ENCODE assay signal across 8 mouse cellular contexts in the genomic region with DNA sequence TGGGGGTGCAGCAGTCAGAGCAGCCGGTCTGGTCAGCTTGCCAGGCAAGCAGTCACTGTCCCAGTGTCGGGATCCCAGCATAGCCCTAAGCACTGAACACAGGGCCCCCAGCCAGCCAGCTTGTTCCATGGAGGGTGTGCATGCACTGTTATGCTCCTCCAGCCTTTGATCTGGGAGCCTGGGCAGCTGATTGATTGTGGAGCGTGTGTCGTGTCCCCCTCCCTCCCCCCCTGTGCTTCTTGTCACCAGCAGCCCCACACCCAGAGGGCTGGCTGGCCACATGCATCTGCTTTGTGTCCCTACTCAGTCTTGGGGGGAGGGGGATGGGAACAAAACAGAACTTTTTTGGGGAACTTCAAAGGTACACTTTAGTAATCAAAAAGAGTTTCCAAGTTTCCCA. TPM values are rescaled to one million over a fixed set of nuclear protein-coding genes. Genes with fewer than 3 reads are reported as not detected.
A peak's percentile ranks its signal among the peaks of the same experiment; 100 is the strongest.
DNase-seq lines count a peak whose midpoint lies in the region; ATAC-seq and TF ChIP-seq lines count a peak whose summit lies in the region.

No protein-coding gene starts in this region.

- no peak for TF ChIP-seq CTCF in brain, embryonic 14.5 days (IDR thresholded peaks at IDR 0.05; ENCODE audit: borderline replicate concordance, extremely low read depth, insufficient read depth, insufficient read length)
- TF ChIP-seq CTCF in forebrain, postnatal 0 days (IDR thresholded peaks at IDR 0.05; ENCODE audit: low read depth), result no peak

- intact Hi-C loops in heart, postnatal 14 days (cut with DNase I), result no loop called here

- H3K4me3 ChIP-seq in heart, embryonic 15.5 days, result no peak overlapping the region
- no peak overlapping the region for H3K4me3 ChIP-seq in forebrain, postnatal 0 days (ENCODE audit: low read depth, low read length)
- H3K4me3 ChIP-seq in midbrain, embryonic 11.5 days (ENCODE audit: low read depth, low read length), result no peak overlapping the region

- no peaks in the 10 kb centered on the region for H3K9me3 ChIP-seq in heart, embryonic 15.5 days (replicated peaks)
- no peaks in the 10 kb centered on the region for H3K9me3 ChIP-seq in forebrain, postnatal 0 days (ENCODE audit: low read length)
- H3K9me3 ChIP-seq in midbrain, embryonic 11.5 days (ENCODE audit: control insufficient read depth, low read length), result no peaks in the 10 kb centered on the region

- H3K27me3 ChIP-seq in heart, embryonic 15.5 days, result no peaks in the 10 kb centered on the region
- no peaks in the 10 kb centered on the region for H3K27me3 ChIP-seq in forebrain, postnatal 0 days (ENCODE audit: insufficient read depth, low read length)
- H3K27me3 ChIP-seq in midbrain, embryonic 11.5 days (ENCODE audit: control insufficient read depth, insufficient read depth, low read length), result no peaks in the 10 kb centered on the region

- peak overlapping the region; percentile 18 for H3K27ac ChIP-seq in heart, embryonic 15.5 days
- H3K27ac ChIP-seq in forebrain, postnatal 0 days (ENCODE audit: low read depth, low read length), result no peak overlapping the region
- H3K27ac ChIP-seq in midbrain, embryonic 11.5 days (ENCODE audit: low read depth, low read length), result no peak overlapping the region

- no peak for TF ChIP-seq POLR2A in brain, embryonic 14.5 days (IDR thresholded peaks at IDR 0.05; ENCODE audit: borderline replicate concordance, extremely low read depth, insufficient read depth, insufficient read length, poor library complexity, severe bottlenecking)

- no peak for DNase-seq in heart, postnatal 14 days
- peak; percentile 77 for DNase-seq in brain, embryonic 14.5 days (ENCODE audit: low read depth)
- peak; percentile 31 for DNase-seq in forebrain, postnatal 0 days
- no peak for DNase-seq in midbrain, embryonic 11.5 days (ENCODE audit: low spot score, missing footprints)
- no peak for DNase-seq in right cerebral cortex, postnatal 4 days
- DNase-seq in layer of hippocampus, postnatal 10 days (ENCODE audit: low spot score in 2 of 2), result no peak

- H3K4me2 ChIP-seq in heart, embryonic 15.5 days, result no peak overlapping the region
- no peak overlapping the region for H3K4me2 ChIP-seq in forebrain, postnatal 0 days (ENCODE audit: low read depth)
- H3K4me2 ChIP-seq in midbrain, embryonic 11.5 days, result no peak overlapping the region

- ATAC-seq in heart, embryonic 15.5 days (replicated peaks; ENCODE audit: insufficient number of reproducible peaks, insufficient read depth, low FRiP score, low read depth), result peak; percentile 48
- ATAC-seq in forebrain, postnatal 0 days, result peak; percentile 78
- peak; percentile 66 for ATAC-seq in midbrain, embryonic 11.5 days (ENCODE audit: low FRiP score)
- ATAC-seq in granulocyte monocyte progenitor cell, adult 5-6 weeks (replicated peaks; ENCODE audit: poor library complexity, severe bottlenecking), result no peak

- WGBS in heart, embryonic 15.5 days, result 24% methylated on average over 4 of the region's 4 CpGs
- 15% methylated on average over 4 of the region's 4 CpGs for WGBS in forebrain, postnatal 0 days
- 30% methylated on average over 4 of the region's 4 CpGs for WGBS in midbrain, embryonic 11.5 days

- peaks cover 52% of the 10 kb centered on the region for H3K4me1 ChIP-seq in heart, embryonic 15.5 days (replicated peaks)
- no peaks in the 10 kb centered on the region for H3K4me1 ChIP-seq in forebrain, postnatal 0 days (ENCODE audit: insufficient read depth)
- peaks cover 10% of the 10 kb centered on the region; the same call in 1 of the 2 replicates for H3K4me1 ChIP-seq in midbrain, embryonic 11.5 days (ENCODE audit: control insufficient read depth, insufficient read depth, low read length)

- no peak overlapping the region for H3K9ac ChIP-seq in heart, embryonic 15.5 days
- H3K9ac ChIP-seq in forebrain, postnatal 0 days, result no peak overlapping the region
- no peak overlapping the region for H3K9ac ChIP-seq in midbrain, embryonic 11.5 days (ENCODE audit: low read length)

- no peaks in the 10 kb centered on the region for H3K36me3 ChIP-seq in heart, embryonic 15.5 days
- peaks cover 12% of the 10 kb centered on the region; the same call in 1 of the 2 replicates for H3K36me3 ChIP-seq in forebrain, postnatal 0 days (ENCODE audit: insufficient read depth)
- H3K36me3 ChIP-seq in midbrain, embryonic 11.5 days (ENCODE audit: control insufficient read depth, insufficient read depth, low read length), result 0 out of 2 replicates have a peak, but pooled peaks cover 2% of the 10 kb centered on the region

RNA-seq across cellular contexts. Expression of a gene that starts 18.4 kb away (rescaled TPM):
- 105 and 111 TPM in 2 replicates for polyA plus RNA-seq in heart, embryonic 15.5 days (2015; fragmentation: Nextera tagmentation; extraction: Ambion mirVana)
- total RNA-seq in heart, postnatal 14 days (2021), result 10 to 100 TPM; 35.4 to 36.4 TPM
- polyA plus RNA-seq in brain, embryonic 14.5 days (2012; rRNA removed), result 59.7 and 89.6 TPM in 2 replicates
- 28.5 and 52.1 TPM in 2 replicates for total RNA-seq in forebrain, postnatal 0 days (2014; rRNA removed)
- polyA plus RNA-seq in forebrain, postnatal 0 days (2015; fragmentation: Nextera tagmentation; extraction: Ambion mirVana), result 91.3 and 114 TPM in 2 replicates
- polyA plus RNA-seq in midbrain, embryonic 11.5 days (2014; fragmentation: Nextera tagmentation; extraction: Ambion mirVana), result 119 and 131 TPM in 2 replicates
- 99.2 and 129 TPM in 2 replicates for total RNA-seq in granulocyte monocyte progenitor cell, adult 5-6 weeks (2014; fragmentation: Nextera tagmentation)
- total RNA-seq in granulocyte monocyte progenitor cell, adult 5-6 weeks (2017), result 110 and 151 TPM in 2 replicates
- 10 to 100 TPM; 30.1 to 32.0 TPM for total RNA-seq in layer of hippocampus, postnatal 10 days (2021)

RNA-seq across cellular contexts. Expression of a gene that starts 18.5 kb away (rescaled TPM):
- polyA plus RNA-seq in heart, embryonic 15.5 days (2015; fragmentation: Nextera tagmentation; extraction: Ambion mirVana), result 27.5 and 36.8 TPM in 2 replicates
- 10 to 100 TPM in 1 of 2 experiments, 1 to 10 TPM in 1; 9.2 to 10.9 TPM for total RNA-seq in heart, postnatal 14 days (2021)
- polyA plus RNA-seq in brain, embryonic 14.5 days (2012; rRNA removed), result 97.6 and 128 TPM in 2 replicates
- 57.6 and 58.4 TPM in 2 replicates for total RNA-seq in forebrain, postnatal 0 days (2014; rRNA removed)
- 31.0 and 41.0 TPM in 2 replicates for polyA plus RNA-seq in forebrain, postnatal 0 days (2015; fragmentation: Nextera tagmentation; extraction: Ambion mirVana)
- polyA plus RNA-seq in midbrain, embryonic 11.5 days (2014; fragmentation: Nextera tagmentation; extraction: Ambion mirVana), result 30.9 TPM in 2 replicates
- total RNA-seq in granulocyte monocyte progenitor cell, adult 5-6 weeks (2014; fragmentation: Nextera tagmentation), result 16.7 and 35.0 TPM in 2 replicates
- total RNA-seq in granulocyte monocyte progenitor cell, adult 5-6 weeks (2017), result 30.6 and 46.2 TPM in 2 replicates
- total RNA-seq in layer of hippocampus, postnatal 10 days (2021), result 10 to 100 TPM; 61.1 to 71.1 TPM

RNA-seq across cellular contexts. Expression of a gene that starts 22.4 kb away (rescaled TPM):
- polyA plus RNA-seq in heart, embryonic 15.5 days (2015; fragmentation: Nextera tagmentation; extraction: Ambion mirVana), result 90.4 and 110 TPM in 2 replicates
- 10 to 100 TPM; 35.0 to 37.9 TPM for total RNA-seq in heart, postnatal 14 days (2021)
- polyA plus RNA-seq in brain, embryonic 14.5 days (2012; rRNA removed), result 83.0 and 90.3 TPM in 2 replicates
- total RNA-seq in forebrain, postnatal 0 days (2014; rRNA removed), result 97.7 and 102 TPM in 2 replicates
- polyA plus RNA-seq in forebrain, postnatal 0 days (2015; fragmentation: Nextera tagmentation; extraction: Ambion mirVana), result 137 and 139 TPM in 2 replicates
- polyA plus RNA-seq in midbrain, embryonic 11.5 days (2014; fragmentation: Nextera tagmentation; extraction: Ambion mirVana), result 101 and 113 TPM in 2 replicates
- total RNA-seq in granulocyte monocyte progenitor cell, adult 5-6 weeks (2014; fragmentation: Nextera tagmentation), result 44.6 and 84.7 TPM in 2 replicates
- 29.0 and 33.5 TPM in 2 replicates for total RNA-seq in granulocyte monocyte progenitor cell, adult 5-6 weeks (2017)
- 10 to 100 TPM; 55.5 to 62.5 TPM for total RNA-seq in layer of hippocampus, postnatal 10 days (2021)

RNA-seq across cellular contexts. Expression of a gene that starts 26.1 kb away (rescaled TPM):
- polyA plus RNA-seq in heart, embryonic 15.5 days (2015; fragmentation: Nextera tagmentation; extraction: Ambion mirVana), result 7.8 and 17.0 TPM in 2 replicates
- total RNA-seq in heart, postnatal 14 days (2021), result 1 to 10 TPM; 1.3 to 1.6 TPM
- 425 and 438 TPM in 2 replicates for polyA plus RNA-seq in brain, embryonic 14.5 days (2012; rRNA removed)
- 598 and 666 TPM in 2 replicates for total RNA-seq in forebrain, postnatal 0 days (2014; rRNA removed)
- 681 and 697 TPM in 2 replicates for polyA plus RNA-seq in forebrain, postnatal 0 days (2015; fragmentation: Nextera tagmentation; extraction: Ambion mirVana)
- 9.9 and 12.3 TPM in 2 replicates for polyA plus RNA-seq in midbrain, embryonic 11.5 days (2014; fragmentation: Nextera tagmentation; extraction: Ambion mirVana)
- total RNA-seq in granulocyte monocyte progenitor cell, adult 5-6 weeks (2014; fragmentation: Nextera tagmentation), result 2.1 and 5.1 TPM in 2 replicates
- total RNA-seq in granulocyte monocyte progenitor cell, adult 5-6 weeks (2017), result 1.1 TPM in 2 replicates
- 100 to 1,000 TPM; 247 to 249 TPM for total RNA-seq in layer of hippocampus, postnatal 10 days (2021)

RNA-seq across cellular contexts. Expression of a gene that starts 31.9 kb away (rescaled TPM):
- 7.0 and 16.7 TPM in 2 replicates for polyA plus RNA-seq in heart, embryonic 15.5 days (2015; fragmentation: Nextera tagmentation; extraction: Ambion mirVana)
- 1 to 10 TPM; 3.1 to 5.8 TPM for total RNA-seq in heart, postnatal 14 days (2021)
- 8.6 and 11.8 TPM in 2 replicates for polyA plus RNA-seq in brain, embryonic 14.5 days (2012; rRNA removed)
- total RNA-seq in forebrain, postnatal 0 days (2014; rRNA removed), result 7.2 and 13.2 TPM in 2 replicates
- polyA plus RNA-seq in forebrain, postnatal 0 days (2015; fragmentation: Nextera tagmentation; extraction: Ambion mirVana), result 11.2 and 12.7 TPM in 2 replicates
- polyA plus RNA-seq in midbrain, embryonic 11.5 days (2014; fragmentation: Nextera tagmentation; extraction: Ambion mirVana), result 10.6 and 12.4 TPM in 2 replicates
- 15.9 and 24.1 TPM in 2 replicates for total RNA-seq in granulocyte monocyte progenitor cell, adult 5-6 weeks (2014; fragmentation: Nextera tagmentation)
- total RNA-seq in granulocyte monocyte progenitor cell, adult 5-6 weeks (2017), result 14.5 and 18.6 TPM in 2 replicates
- 10 to 100 TPM in 1 of 2 experiments, 1 to 10 TPM in 1; 7.8 to 10.2 TPM for total RNA-seq in layer of hippocampus, postnatal 10 days (2021)

Comparison
In these comparisons a context has a peak if more than half of its experiments do, and no peak if none do; other contexts are left out.
1. DNase-seq: peak in brain, embryonic 14.5 days (single experiment) and forebrain, postnatal 0 days (single experiment); none in heart, postnatal 14 days (0 of 2), midbrain, embryonic 11.5 days (single experiment), right cerebral cortex, postnatal 4 days (single experiment) and layer of hippocampus, postnatal 10 days (0 of 2).